Mouse (Mus musculus): ENCODE data around the gene Slc10a7.
"Not testable (repeated sequence)": the region's sequence is repeated elsewhere in the genome, so short reads cannot be mapped to it uniquely, and the experiment has no call there.

Slc10a7 gene

DNA sequence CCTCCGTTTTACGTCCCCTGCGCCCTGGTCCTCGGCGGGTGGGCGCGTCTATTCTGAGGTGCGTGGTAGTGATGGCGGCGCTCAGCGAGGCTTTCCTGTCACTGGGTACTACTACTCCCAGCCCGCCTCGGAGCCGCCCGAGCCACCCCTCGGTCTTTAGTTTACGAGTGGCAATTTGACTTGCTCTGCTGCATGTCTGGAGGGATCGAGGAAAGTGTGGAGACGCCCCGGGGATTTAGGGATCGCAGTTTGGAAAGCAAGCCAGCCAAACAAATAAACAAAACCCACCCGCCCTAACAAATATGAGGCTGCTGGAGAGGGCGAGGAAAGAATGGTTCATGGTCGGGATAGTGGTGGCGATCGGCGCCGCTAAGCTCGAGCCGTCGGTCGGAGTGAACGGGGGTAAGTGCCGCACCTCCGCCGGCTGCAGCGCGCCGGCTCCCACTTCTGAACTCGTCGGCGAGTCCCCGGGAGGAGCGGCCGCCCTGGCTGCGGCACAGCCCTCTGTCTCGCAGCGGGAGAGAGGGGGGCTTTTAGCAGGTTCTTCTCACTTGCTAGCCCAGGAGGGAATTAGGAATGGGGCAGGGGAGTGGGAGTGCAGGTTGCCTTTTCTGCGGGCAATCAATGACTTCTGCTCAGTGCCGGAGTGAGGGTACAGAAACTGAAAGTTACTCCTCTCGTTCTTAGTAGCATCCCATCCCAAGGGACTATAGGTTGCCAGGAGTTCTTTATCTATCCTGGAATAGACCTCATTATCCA, at the start of gene Slc10a7:
Gene Slc10a7 (plus strand): TSS at position 74 of the 759 bp plus-strand sequence.
- DNase-seq (ENCODE audit: extremely low spot score, low read depth, low spot score) = peak; percentile 58

DNA sequence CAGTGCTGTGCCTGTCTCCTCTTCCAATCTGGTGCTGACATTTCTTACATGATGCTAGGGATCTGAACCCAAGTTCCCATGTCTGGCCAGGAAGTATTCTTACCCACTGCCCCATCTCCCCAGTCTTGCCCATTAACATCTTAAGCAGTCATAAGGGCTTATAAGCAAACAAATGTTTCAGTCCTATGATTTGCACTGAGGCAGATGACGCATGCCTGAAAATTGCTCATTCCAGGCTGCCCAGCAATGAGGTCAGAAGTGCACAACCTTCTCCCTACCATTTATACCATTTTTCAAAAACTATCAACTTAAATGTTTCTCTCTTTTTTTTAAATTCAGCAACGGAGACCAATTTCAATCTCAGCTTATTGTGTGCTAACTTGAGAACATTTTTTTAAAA, 45.2 kb upstream of the Slc10a7 start:
- DNase-seq (ENCODE audit: extremely low spot score, low read depth, low spot score) = no peak

DNA sequence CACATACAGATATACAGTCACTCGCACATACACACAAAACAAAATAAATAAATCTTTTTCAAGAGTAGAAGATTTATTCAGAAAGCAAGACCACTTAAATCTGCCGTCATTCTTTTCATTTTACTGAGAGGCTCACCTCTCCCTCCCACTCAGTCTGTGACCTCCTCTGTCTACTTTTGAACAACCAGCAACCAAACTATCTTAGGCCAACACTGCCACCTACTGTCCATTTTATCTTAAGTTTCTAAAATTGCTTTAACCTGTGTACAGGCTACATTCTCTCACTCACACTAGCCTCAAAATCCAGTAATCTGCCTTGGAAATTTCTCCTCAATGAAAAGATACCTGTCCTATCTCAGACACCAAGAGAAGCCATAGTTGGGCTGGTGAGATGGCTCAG, 41.3 kb upstream of the Slc10a7 start:
- no peak for DNase-seq (ENCODE audit: extremely low spot score, low read depth, low spot score)

DNA sequence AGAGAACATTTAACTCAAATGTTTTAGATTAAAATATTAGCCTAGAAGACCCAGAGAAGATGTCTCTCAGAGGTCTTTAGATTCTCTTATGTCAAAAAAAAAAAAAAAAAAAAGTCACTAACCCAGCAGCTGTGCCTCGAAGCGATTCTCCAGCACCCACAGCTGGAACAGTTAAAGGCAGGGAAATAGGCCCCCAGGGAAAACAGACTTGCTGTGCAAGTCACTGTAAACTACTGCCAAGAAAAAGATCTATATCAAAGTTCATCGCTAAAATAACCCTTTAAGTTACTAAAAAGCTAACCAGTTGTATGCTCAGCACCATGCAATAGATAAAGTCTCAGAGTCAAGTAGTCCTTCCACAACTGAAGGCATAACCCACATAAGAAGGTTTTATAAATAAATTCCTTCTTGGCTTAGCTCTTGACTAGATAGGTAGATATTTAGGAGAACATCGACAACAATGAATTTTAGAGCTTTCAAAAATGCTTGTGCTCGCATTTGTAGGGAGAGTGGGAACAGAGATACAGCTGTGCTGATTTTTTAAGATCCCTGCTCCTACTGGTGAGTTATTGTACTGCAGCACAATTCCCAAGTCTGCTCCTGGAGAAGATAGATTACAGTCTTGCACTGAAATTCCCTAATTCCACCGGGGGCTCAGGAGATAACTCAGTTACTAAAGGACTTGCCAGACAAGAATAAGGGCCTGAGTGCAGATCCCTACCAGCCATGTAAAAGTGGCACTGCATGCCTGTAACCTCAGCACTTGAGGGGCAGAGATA, 31.9 kb upstream of the Slc10a7 start:
- DNase-seq (ENCODE audit: extremely low spot score, low read depth, low spot score) = peak; percentile 24

DNA sequence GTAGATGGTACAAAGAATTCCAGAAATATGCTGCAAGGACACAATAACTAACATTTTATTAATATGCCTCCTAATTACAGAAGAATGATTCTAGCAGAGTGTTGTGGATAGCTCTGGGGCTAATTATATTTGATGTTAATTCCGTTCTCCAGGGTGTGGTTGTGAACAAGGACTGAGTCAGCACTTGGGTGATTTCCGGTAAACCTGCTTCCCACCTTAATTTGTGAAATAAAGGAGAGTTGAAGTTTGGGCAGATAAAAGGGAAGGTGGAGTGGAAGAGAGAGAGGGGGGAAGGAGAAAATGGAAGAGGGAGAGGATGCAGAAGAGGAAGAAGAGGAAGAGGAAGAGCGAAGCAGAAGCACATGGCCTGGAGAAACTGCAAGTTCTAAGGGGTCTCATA, 19.4 kb upstream of the Slc10a7 start:
- DNase-seq (ENCODE audit: extremely low spot score, low read depth, low spot score) = no peak

DNA sequence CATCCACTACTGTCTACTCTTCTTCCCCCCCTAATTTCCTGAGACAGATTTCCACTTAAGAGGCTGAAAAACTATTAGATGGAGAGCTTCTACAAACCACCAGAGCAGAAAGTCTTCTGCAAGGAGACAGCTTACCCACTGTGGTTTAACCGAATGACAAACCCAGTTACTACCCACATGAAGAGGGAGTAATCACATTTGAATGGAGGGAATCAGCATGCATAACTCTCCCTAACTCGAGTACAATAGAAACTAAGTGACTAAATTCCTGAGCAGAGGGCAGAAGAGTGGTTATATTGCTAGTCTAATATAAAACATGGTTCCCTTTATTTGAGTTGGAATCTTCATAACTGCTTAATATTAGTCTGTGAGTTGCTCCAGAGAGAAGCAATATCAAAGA, 16.1 kb upstream of the Slc10a7 start:
- DNase-seq (ENCODE audit: extremely low spot score, low read depth, low spot score) = no peak

DNA sequence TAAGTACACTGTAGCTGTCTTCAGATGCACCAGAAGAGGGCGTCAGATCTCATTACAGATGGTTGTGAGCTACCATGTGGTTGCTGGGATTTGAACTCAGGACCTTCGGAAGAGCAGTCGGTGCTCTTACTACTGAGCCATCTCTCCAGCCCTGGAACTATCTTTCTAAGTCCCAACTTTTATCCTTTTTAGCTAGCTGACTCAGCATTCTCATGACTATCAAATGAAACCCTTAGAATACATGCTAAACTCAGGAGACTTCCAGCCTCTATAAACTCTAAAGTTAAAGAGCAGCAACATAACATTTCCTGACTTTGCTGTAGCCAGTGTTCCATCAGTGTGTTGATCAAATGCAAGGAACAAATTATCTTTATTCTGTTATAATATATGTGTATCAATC, 12.9 kb upstream of the Slc10a7 start:
- DNase-seq (ENCODE audit: extremely low spot score, low read depth, low spot score) = not testable (repeated sequence)

DNA sequence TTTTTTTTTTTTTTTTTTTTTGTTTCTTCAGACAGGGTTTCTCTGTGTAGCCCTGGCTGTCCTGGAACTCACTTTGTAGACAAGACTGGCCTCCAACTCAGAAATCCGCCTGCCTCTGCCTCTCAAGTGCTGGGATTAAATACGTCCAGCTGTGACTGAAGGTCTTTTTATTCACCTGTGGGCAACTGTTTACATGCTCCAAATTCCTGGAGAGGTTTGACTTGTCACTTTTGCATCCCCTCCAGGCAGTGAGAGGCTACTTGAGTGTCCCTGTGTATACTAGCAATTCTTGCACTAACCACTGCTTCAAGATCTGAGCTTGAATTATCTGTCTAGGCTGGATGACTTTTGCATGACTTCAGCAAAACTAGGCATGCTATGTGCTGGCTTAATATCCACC, 6.4 kb upstream of the Slc10a7 start:
- no peak for DNase-seq (ENCODE audit: extremely low spot score, low read depth, low spot score)

DNA sequence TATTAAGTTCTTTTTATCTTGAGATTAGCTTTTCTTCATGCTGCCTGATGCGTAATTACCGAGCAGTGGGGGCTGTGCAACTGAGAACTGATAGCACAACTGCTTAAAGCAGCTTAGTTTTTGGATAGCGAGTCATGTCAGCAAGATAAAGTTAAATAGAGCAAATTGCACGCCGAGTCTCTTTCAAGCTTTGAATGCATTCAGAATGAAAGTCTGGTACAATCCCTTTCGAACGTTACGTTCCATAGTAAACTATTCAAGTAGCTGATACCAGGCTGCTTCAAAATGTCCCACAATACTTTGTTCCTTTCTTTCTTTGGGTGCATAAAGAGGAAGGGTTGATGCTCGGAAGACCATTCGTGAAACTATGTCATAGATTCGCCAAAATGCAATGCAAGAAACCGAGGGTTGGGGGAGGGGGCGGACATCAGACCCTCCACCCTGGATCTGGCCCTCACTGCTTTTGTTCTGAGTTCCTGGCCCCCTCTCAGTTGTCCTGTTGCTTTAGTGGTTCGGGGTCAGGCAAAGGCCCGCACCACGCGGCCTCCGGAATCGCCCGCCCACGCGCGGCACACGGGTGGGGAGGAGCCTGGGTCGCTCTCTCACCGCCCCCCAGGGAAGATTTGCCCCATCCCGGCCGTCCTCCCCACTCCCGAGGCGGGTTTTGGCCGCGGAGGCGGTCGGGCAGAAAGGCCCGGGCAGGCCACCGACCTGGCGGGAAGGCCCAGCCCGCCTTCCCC, 997 bp upstream of the Slc10a7 start:
- no peak for DNase-seq (ENCODE audit: extremely low spot score, low read depth, low spot score)

DNA sequence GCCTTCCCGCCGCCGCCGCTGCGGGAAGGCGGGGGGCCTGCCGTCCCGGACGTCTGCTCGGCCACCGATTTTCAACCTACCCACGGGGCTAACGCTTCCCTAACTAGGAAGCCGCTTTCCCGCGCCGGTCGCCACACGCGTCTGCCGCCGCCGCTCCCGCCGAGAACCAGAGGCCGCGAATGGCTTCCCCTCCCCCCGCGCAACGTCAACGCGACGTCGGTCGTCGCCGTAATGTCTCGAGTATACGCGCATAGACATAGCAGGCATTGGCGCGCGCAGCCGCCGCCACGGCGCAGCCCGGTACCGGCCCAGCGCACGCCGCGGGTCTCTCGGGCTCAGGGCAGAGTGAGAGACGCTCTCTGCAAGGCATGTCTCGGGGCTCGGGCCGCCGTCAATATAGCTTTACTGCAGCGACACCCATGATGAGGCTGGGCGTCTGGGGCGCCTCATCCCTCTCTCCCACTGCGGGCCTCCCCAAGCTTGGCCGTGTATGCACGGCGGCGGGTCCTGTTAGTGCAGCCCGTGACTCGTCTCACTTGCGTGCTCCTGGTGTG, 350 bp upstream of the Slc10a7 start, which contains the start of gene Rbmxl1:
Gene Rbmxl1 (minus strand): TSS at position 180 of the 554 bp plus-strand sequence.
- peak; percentile 66 for DNase-seq (ENCODE audit: extremely low spot score, low read depth, low spot score)

DNA sequence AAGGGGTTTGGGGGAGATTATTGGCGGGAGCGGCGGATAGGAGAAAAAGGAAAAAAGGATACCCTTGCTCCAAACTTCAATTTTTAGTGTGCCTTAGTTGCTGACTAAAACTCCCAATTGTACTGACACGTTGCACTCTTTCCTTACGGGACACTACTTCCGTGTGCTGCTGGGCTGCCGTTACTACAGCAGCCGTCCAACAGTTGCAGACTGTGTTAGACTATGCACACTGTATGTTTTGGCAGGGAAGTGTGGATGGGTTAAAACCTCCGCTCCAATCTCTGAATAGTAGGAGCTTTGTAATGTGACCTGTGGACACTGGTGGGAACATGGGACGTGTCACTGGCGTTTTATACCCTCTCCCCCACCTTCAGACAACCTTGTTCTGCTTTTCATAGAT, 948 bp downstream of the Slc10a7 start:
- no peak for DNase-seq (ENCODE audit: extremely low spot score, low read depth, low spot score)

DNA sequence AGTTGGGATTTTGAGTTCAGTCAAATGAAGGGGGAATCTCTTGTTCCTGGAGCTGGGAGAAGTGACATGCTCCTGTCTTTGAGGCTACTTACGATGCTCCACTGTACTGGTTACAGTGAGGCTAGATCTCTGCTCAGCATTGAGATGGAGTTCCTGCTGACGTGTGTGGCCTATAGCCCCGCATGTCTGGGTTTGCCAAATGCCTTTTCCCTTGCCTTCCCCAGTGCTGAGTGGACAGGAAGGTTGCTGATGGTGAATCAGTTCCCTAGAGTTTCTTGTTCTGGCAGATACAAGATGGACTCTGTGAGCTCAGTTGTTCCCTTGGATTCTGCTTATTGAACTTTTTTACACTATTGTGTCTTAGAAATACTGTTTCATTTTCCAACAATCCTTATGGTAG, 1.8 kb downstream of the Slc10a7 start:
- no peak for DNase-seq (ENCODE audit: extremely low spot score, low read depth, low spot score)

DNA sequence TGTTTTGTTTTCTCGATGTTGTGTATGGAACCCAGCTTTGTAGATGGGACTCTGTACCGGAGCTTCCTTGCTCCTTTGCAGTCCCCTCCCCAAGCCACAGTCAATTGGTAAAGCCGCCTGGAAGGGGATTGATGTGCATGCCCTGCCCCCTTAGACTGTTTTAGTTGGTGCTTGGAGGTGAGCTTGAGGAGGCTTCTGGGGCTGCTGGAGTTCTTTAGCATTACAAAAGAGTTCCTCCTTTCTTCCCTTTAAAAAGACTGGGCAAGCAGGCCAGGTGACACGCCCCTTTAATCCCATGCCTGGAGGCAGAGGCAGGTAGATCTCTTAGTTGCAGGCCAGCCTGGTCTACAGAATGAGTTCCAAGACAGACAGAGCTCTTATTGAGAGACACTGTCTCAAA, 4.0 kb downstream of the Slc10a7 start:
- no peak for DNase-seq (ENCODE audit: extremely low spot score, low read depth, low spot score)

DNA sequence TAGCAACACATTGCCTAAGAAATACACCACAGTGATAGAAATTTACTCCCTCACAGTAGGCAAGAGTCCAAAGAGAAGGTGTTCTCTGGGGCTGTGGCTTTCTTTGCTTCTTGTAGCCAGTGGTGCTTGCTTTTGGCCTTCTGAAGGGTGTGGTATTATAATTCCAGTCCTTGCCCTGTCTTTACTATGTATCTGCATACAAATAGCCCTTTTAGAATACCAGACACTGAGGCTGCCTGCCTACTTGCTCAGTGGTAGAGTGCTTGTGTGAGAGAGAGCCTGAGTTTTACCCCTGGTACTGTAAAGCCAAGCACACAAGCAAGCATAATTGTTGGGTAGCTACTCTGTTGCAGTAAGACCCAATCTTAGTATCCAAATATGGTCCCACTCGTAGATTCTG, 5.6 kb downstream of the Slc10a7 start:
- DNase-seq (ENCODE audit: extremely low spot score, low read depth, low spot score) = no peak

DNA sequence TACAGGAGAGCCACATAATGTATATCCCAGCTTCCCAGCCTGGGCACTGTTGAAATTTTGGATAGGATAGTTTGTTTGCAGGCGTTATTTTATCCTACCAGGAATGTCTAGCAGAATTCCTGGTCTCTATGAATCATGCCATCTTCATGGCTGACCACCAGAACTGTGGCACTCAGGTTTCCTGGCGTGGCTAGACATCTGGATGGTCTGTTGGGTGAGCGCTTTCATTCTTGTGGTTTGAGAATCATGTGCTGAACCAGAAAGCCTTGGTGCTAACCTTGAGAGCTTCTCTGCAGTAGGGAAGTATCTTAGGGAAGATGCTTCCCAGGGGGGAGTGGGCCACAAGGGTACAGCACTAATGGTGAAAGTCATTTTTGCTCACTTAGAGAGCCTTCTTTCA, 6.0 kb downstream of the Slc10a7 start:
- DNase-seq (ENCODE audit: extremely low spot score, low read depth, low spot score) = no peak

DNA sequence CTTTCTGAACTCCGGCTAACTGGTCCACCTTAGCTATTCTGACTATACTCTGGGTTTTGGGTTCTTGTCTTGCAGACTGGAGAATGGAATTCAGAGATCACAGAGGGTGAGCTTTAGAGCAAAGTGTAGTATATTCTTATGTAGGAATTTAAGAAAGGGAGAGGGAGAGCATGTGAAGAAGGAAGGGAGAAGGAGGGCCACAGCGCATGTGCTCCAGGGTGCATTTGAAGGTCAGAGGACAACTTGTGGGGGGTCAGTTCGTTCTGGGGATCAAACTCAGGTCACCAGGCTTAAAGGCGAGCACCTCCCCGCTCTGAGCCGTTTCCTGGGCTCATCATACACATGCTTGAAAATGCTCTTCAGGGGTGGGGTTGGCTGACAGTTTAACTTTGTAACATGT, 24.8 kb downstream of the Slc10a7 start:
- DNase-seq (ENCODE audit: extremely low spot score, low read depth, low spot score) = no peak

DNA sequence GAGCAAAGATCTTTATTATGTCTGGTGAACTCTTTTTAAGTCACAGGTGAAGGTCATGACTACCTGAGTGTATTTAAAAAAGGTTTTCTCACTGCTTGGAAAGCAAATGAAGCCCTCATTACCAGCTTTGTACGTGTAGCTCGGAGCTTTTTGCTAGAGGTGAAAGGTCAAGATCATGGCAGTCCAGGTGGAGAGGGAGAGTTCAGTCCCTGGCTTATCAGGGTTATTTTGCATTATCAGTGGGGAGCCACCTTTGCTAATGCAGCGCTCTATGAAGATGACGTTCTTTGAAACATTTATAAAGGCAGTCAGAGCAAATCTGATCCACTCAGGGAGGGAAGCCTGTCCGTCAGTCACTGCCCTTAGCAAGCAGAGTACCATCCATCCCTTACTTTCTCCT, 27.6 kb downstream of the Slc10a7 start:
- no peak for DNase-seq (ENCODE audit: extremely low spot score, low read depth, low spot score)

DNA sequence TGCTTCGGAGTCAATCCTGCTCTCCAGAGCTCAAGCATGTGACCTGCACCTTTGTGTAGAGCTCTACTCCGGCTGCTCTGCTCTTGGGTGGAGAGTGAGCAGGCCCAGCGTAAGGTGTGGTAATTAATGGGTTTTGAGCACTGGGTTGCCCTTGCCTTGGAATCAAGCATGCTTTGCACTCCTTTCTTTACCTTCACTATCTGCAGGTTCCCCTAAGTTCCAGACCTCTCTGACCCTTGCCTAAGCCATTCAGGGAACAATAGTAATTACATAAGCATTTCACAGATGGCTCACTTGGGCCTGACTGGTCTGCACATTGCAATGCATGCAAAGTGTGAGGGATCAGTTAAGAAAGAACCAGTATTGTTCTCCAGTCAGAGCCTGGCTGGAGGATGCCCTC, 28.6 kb downstream of the Slc10a7 start:
- no peak for DNase-seq (ENCODE audit: extremely low spot score, low read depth, low spot score)

DNA sequence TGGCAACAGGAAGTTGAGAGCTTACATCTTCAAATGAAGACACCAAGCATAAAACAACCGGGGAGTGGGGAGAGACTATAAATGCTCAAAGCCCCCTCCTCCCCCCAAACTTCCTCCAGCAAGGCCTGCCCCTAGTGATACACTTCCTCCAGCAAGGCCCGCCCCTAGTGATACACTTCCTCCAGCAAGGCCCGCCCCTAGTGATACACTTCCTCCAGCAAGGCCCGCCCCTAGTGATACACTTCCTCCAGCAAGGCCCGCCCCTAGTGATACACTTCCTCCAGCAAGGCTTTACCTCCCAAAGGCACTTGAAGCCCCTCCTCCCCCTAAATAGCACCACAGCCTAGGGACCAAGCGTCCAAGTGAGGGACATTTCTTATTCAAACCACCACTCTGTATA, 33.5 kb downstream of the Slc10a7 start:
- DNase-seq (ENCODE audit: extremely low spot score, low read depth, low spot score) = not testable (repeated sequence)

DNA sequence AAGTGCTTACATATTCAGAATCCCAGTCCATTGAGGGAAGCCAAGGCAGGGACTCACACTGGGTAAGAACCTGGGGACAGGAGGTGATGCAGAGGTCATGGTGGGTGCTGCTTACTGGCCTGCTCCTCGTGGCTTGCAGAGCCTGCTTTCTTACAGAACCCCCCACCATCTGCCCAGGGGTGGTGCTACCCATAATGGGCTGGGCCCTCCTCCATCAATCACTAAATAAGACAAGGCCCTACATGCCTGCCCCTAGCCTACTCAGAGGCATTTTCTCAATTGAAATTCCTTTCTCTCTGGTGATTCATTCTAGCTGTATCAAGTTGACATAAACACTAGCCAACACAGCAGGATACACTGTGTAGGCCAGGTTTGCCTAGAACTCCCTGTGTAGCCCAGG, 34.5 kb downstream of the Slc10a7 start:
- no peak for DNase-seq (ENCODE audit: extremely low spot score, low read depth, low spot score)

DNA sequence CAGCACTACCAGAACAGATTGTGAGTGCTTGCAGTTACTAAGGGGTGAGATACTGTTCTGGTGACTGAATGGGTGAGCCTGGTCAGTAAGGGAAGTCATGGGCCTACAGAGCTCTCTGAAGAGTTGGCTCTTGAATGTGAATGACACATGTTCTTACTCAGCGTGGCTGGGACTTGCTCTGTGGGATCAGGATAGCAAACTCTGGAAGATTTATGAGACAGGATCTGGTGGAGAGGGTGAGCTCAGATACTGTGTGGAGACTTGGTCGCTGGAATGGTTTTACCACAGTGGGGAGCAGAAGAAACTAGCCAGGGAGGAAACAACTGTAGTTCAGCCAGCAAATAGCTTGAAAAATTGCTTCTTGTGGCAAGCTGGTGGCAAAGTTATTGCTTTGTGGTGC, 35.4 kb downstream of the Slc10a7 start:
- DNase-seq (ENCODE audit: extremely low spot score, low read depth, low spot score) = no peak

Measured in hindlimb bud, embryonic 11.5 days (tissue).